Mouse (Mus musculus) intestine, embryonic 15.5 days (tissue): Measurements from ENCODE around the gene Camk2b. TPM values are rescaled to one million over a fixed set of nuclear protein-coding genes. Genes with fewer than 3 reads are reported as not detected.

Experiments
- ATAC-seq: fragments of 200-750 bp; cut with Nextera tagmentation; 2 replicates; pipeline ENCODE4 v1.8.0; 2017; ENCODE audit warnings: moderate TSS enrichment, moderate library complexity
- H3K27ac ChIP-seq: fragments of 300-500 bp; sonication (generic); 2 replicates; pipeline ENCODE4 v1.5.1; 2015; ENCODE audit warnings: mild to moderate bottlenecking, inconsistent platforms
- H3K27me3 ChIP-seq: fragments of 300-500 bp; sonication (generic); replicated peaks from 2 replicates; pipeline ENCODE4 v1.6.1; 2015; ENCODE audit warnings: inconsistent platforms
- H3K36me3 ChIP-seq: fragments of 300-500 bp; sonication (generic); 2 replicates; pipeline ENCODE4 v1.6.1; 2015; ENCODE audit warnings: inconsistent platforms
- H3K4me1 ChIP-seq: fragments of 300-500 bp; sonication (generic); replicated peaks from 2 replicates; pipeline ENCODE4 v1.6.1; 2015; ENCODE audit warnings: inconsistent platforms
- H3K4me2 ChIP-seq: fragments of 300-500 bp; sonication (generic); replicated peaks from 2 replicates; pipeline ENCODE4 v1.6.1; 2015; ENCODE audit warnings: mild to moderate bottlenecking, inconsistent platforms
- H3K4me3 ChIP-seq: fragments of 300-500 bp; sonication (generic); replicated peaks from 2 replicates; pipeline ENCODE4 v1.5.1; 2015; ENCODE audit warnings: inconsistent platforms
- H3K9ac ChIP-seq: fragments of 300-500 bp; sonication (generic); 2 replicates; pipeline ENCODE4 v1.6.1; 2015; ENCODE audit warnings: inconsistent platforms
- H3K9me3 ChIP-seq: fragments of 300-500 bp; sonication (generic); 2 replicates; pipeline ENCODE4 v1.6.1; 2016; ENCODE audit warnings: inconsistent platforms
- WGBS: fragments of 180-500 bp; shearing (Covaris S2); methylation state at CpG from one replicate; pipeline ENCODE4 v1.1.7; 2015; 5-methylcytosine and 5-hydroxymethylcytosine counted together
- polyA plus RNA-seq: library from polyadenylated mRNA; unstranded; fragments of >200 nt; fragmentation: Nextera tagmentation; extraction: Ambion mirVana; gene quantifications from 2 replicates; pipeline ENCODE4 v1.2.1, GENCODE M21; 2015

Camk2b gene
- polyA plus RNA-seq, 1 experiment from 2014 or later: 5.3 TPM

DNA sequence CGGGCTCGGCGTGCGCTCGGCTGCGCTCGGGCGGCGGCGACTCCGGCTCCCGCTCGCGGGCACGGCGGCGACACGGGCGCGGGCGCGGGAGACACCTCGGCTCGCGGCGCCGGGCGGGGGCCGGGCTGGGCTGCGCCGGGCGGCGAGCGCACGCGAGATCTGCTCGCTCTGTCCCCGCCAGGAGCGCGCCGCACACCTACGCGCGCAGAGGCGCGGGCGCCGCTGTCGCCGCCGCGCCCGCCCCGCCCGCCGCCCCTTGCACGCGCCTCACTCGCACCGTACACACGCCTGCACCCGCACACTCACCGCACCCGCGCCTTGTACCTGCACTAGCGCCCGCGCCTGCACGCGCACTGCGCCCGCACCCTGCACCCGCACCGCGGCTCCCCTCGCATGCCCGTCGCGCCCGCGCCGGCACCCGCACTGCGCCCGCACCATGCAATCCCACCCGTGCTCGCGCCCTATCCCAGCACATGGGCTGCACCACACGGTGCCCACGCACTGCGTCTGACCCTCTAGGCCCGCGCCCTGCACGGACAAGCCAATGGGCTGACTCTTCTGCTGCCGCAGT, 526 bp downstream of the Camk2b start:
- Histone ChIP-seq H3K4me3 (peak overlapping the region; percentile 52), H3K27ac (no peak overlapping the region), H3K9ac (peak overlapping the region; percentile 37), H3K4me2 (peak overlapping the region; percentile 93), H3K4me1 (peaks cover 10% of the 10 kb centered on the region; the same call in 1 of the 2 replicates), H3K36me3 (no peaks in the 10 kb centered on the region), H3K9me3 (no peaks in the 10 kb centered on the region), H3K27me3 (peaks cover 76% of the 10 kb centered on the region)
- ATAC-seq: peak; percentile 64
- WGBS: under 1% methylated on average over 83 of the region's 95 CpGs

DNA sequence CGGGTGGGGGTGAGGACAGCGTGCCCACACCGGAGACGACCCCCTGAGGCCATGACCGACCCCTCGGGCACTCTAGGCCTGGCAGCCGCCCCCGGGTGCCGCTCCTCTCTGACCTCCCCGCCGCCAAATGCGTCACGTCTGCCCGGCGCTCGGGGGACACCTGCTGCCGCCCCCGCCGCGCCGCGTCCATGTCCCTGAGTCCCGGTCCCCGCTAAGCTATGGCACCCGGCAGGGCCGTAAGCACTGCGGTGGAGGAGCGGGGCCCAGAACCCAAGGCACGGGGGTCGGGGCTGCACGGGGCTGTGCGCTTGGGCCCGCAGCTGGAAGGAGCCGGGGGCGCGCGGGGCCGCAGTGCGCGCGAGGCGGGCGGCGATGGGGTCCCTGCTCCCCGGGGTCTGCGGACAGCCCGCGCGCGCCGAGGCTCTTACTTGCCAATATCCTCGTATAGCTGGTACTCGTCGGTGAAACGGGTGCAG, 1.1 kb downstream of the Camk2b start:
- Histone ChIP-seq H3K27ac (no peak overlapping the region), H3K9ac (peak overlapping the region; percentile 37), H3K27me3 (peaks cover 72% of the 10 kb centered on the region), H3K4me1 (peaks cover 10% of the 10 kb centered on the region; the same call in 1 of the 2 replicates), H3K36me3 (no peaks in the 10 kb centered on the region), H3K4me2 (peak overlapping the region; percentile 93), H3K9me3 (no peaks in the 10 kb centered on the region), H3K4me3 (peak overlapping the region; percentile 52)
- WGBS: under 1% methylated on average over 55 of the region's 55 CpGs
- peak; percentile 18; the same call in 1 of the 2 replicates for ATAC-seq

- 5% methylated on average over 30 of the region's 30 CpGs for WGBS
- H3K36me3 ChIP-seq: no peaks in the 10 kb centered on the region
- peak overlapping the region; percentile 37 for H3K9ac ChIP-seq
Observed at GRCm38 (mm10) chr11:6064215-6065045, 1.7 kb downstream of the Camk2b start.

GRCm38 (mm10) chr11:6063501-6064214, 2.5 kb downstream of the Camk2b start:
- WGBS: 40% methylated on average over 17 of the region's 17 CpGs
- H3K9ac ChIP-seq: no peak overlapping the region
- no peak overlapping the region for H3K4me3 ChIP-seq
- H3K4me2 ChIP-seq: peak overlapping the region; percentile 93
- no peak for ATAC-seq
- no peaks in the 10 kb centered on the region for H3K9me3 ChIP-seq
- H3K36me3 ChIP-seq: no peaks in the 10 kb centered on the region
- H3K27me3 ChIP-seq: peaks cover 62% of the 10 kb centered on the region
- peaks cover 10% of the 10 kb centered on the region; the same call in 1 of the 2 replicates for H3K4me1 ChIP-seq
- no peak overlapping the region for H3K27ac ChIP-seq

More at GRCm38 (mm10) chr11:6064215-6065045, 1.7 kb downstream of the Camk2b start:
- H3K9me3 ChIP-seq: no peaks in the 10 kb centered on the region
- peak overlapping the region; percentile 52 for H3K4me3 ChIP-seq
- no peak overlapping the region for H3K27ac ChIP-seq
- peaks cover 10% of the 10 kb centered on the region; the same call in 1 of the 2 replicates for H3K4me1 ChIP-seq
- H3K4me2 ChIP-seq: peak overlapping the region; percentile 93
- H3K27me3 ChIP-seq: peaks cover 69% of the 10 kb centered on the region
- no peak for ATAC-seq

GRCm38 (mm10) chr11:6063065-6063464, 3.1 kb downstream of the Camk2b start:
- Histone ChIP-seq H3K27me3 (peaks cover 58% of the 10 kb centered on the region), H3K9me3 (no peaks in the 10 kb centered on the region), H3K36me3 (no peaks in the 10 kb centered on the region), H3K4me1 (peaks cover 10% of the 10 kb centered on the region; the same call in 1 of the 2 replicates), H3K9ac (no peak overlapping the region), H3K4me2 (no peak overlapping the region), H3K4me3 (no peak overlapping the region), H3K27ac (no peak overlapping the region)
- WGBS: 84% methylated on average over 7 of the region's 7 CpGs
- no peak for ATAC-seq

DNA sequence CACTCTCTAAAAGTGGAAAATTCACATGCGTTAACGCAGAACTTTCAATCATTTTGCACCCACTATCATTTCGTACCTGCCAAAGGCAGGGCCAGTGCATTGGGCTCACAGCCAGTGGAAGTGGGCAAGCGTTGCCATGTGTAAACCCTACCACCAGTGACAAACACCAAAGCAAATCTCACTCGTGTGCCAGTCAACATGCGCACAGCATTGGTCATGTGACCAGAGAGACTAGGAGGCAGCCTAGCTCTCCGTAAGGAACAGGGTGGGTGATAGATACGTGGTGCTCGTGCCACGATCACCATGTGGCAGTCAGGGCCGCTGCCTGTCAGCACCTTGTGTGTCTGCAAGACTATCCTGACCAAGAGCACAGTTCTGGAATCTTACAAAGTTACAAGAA, 3.8 kb downstream of the Camk2b start:
- WGBS: 89% methylated on average over 11 of the region's 11 CpGs
- no peak overlapping the region for H3K4me3 ChIP-seq
- no peaks in the 10 kb centered on the region for H3K9me3 ChIP-seq
- no peak overlapping the region for H3K4me2 ChIP-seq
- no peaks in the 10 kb centered on the region for H3K36me3 ChIP-seq
- H3K27me3 ChIP-seq: peaks cover 50% of the 10 kb centered on the region
- ATAC-seq: no peak
- no peak overlapping the region for H3K27ac ChIP-seq
- H3K9ac ChIP-seq: no peak overlapping the region
- H3K4me1 ChIP-seq: peaks cover 10% of the 10 kb centered on the region; the same call in 1 of the 2 replicates

DNA sequence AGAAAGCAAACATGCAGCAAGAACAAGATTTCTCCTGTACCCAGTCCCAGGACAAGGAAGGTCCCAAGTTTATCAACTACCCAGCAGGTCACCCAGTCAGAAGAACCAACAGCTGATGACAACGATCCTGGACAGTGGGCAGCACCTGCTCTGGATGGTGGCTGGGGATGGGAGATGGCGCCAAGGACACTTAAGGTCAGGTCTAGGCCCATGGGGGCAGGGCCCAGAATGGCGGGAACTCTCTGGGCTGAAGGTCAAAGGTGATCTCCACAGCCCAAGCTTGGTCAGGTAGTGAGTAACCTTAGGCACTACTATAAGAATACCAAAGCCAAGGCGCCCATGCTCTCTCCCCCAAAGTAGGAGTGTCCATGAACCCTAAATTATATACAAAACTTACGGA, 4.3 kb downstream of the Camk2b start:
- Histone ChIP-seq H3K36me3 (no peaks in the 10 kb centered on the region), H3K4me1 (peaks cover 10% of the 10 kb centered on the region; the same call in 1 of the 2 replicates), H3K9me3 (no peaks in the 10 kb centered on the region), H3K27me3 (peaks cover 46% of the 10 kb centered on the region), H3K4me2 (no peak overlapping the region), H3K4me3 (no peak overlapping the region), H3K27ac (no peak overlapping the region), H3K9ac (no peak overlapping the region)
- WGBS: 75% methylated on average over 5 of the region's 5 CpGs
- no peak for ATAC-seq

DNA sequence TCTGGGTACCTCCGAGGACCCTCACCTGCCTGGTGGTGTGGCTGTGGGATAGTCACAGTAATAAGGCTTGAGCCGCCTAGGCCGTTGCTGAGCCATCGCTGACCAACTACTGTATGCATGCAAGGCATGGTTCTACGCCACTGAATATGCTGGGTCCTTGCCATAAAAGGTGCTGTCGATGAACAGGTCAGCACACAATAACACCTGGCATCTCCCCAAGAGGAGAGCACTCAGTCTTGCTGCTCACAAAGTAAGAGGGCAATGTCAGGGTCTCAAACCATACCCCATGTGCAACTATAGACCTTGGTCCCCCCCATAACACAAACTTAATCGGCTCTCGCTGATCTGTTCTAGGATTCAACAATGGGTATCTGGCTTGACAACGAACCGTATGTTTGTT, 7.0 kb downstream of the Camk2b start:
- peaks cover 18% of the 10 kb centered on the region for H3K27me3 ChIP-seq
- no peak overlapping the region for H3K4me2 ChIP-seq
- no peak overlapping the region for H3K27ac ChIP-seq
- ATAC-seq: no peak
- no peaks in the 10 kb centered on the region for H3K9me3 ChIP-seq
- no peaks in the 10 kb centered on the region for H3K36me3 ChIP-seq
- WGBS: 92% methylated on average over 10 of the region's 10 CpGs
- no peak overlapping the region for H3K4me3 ChIP-seq
- H3K4me1 ChIP-seq: 0 out of 2 replicates have a peak, but pooled peaks cover 2% of the 10 kb centered on the region
- no peak overlapping the region for H3K9ac ChIP-seq

DNA sequence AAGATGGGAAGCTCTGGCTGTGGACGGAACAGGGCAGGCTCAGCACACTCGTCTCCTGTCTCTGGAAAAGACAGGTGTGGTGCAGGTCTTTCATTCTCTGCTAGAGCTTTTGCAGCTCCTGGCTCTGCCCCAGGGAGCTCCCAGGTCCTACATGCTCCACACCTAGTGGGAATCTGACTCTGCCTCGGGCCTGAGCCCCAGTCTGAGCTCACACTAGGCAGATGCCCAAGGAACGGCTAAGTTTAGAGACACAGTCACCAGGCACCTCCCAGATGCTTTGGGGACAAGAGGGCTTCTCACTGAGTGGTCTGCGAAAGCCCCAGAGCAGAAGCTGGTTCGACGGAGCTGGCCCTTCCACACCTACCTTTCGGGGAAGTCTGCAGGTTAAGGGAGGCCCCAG, 12.8 kb downstream of the Camk2b start:
- Histone ChIP-seq H3K27me3 (0 out of 2 replicates have a peak, but pooled peaks cover 3% of the 10 kb centered on the region), H3K36me3 (no peaks in the 10 kb centered on the region), H3K4me1 (no peaks in the 10 kb centered on the region), H3K9me3 (no peaks in the 10 kb centered on the region), H3K27ac (no peak overlapping the region), H3K4me3 (no peak overlapping the region), H3K9ac (no peak overlapping the region), H3K4me2 (no peak overlapping the region)
- no peak for ATAC-seq
- 83% methylated on average over 8 of the region's 8 CpGs for WGBS

GRCm38 (mm10) chr11:6050066-6050560, 16.0 kb downstream of the Camk2b start:
- H3K27me3 ChIP-seq: 0 out of 2 replicates have a peak, but pooled peaks cover 3% of the 10 kb centered on the region
- no peaks in the 10 kb centered on the region for H3K9me3 ChIP-seq
- no peak overlapping the region for H3K9ac ChIP-seq
- H3K4me2 ChIP-seq: no peak overlapping the region
- H3K4me3 ChIP-seq: no peak overlapping the region
- H3K4me1 ChIP-seq: no peaks in the 10 kb centered on the region
- no peaks in the 10 kb centered on the region for H3K36me3 ChIP-seq
- WGBS: 81% methylated on average over 4 of the region's 4 CpGs
- no peak for ATAC-seq
- no peak overlapping the region for H3K27ac ChIP-seq

DNA sequence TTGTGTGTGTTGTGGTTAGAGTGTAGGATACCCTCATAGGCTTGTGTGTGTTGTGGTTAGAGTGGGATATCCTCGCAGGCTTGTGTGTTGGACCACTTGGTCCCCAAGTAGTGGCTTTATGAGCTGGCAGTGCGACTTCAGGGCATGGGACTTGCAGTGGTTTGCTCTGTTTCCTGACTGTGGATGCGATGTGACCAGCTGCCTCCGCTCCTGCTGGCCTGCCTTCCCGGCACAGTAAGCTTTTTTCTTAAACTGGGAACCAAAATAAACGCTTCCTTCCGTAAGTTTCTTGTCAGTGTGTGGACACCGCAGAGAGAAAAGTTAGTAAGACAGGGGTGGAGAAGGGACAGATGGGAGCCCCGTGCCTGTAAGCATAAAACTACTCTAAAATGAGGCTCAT, 18.0 kb downstream of the Camk2b start:
- WGBS: 70% methylated on average over 9 of the region's 9 CpGs
- ATAC-seq: no peak
- H3K9ac ChIP-seq: no peak overlapping the region
- no peaks in the 10 kb centered on the region for H3K36me3 ChIP-seq
- H3K4me2 ChIP-seq: no peak overlapping the region
- H3K27ac ChIP-seq: no peak overlapping the region
- H3K27me3 ChIP-seq: 0 out of 2 replicates have a peak, but pooled peaks cover 3% of the 10 kb centered on the region
- H3K4me3 ChIP-seq: no peak overlapping the region
- H3K9me3 ChIP-seq: no peaks in the 10 kb centered on the region
- no peaks in the 10 kb centered on the region for H3K4me1 ChIP-seq

DNA sequence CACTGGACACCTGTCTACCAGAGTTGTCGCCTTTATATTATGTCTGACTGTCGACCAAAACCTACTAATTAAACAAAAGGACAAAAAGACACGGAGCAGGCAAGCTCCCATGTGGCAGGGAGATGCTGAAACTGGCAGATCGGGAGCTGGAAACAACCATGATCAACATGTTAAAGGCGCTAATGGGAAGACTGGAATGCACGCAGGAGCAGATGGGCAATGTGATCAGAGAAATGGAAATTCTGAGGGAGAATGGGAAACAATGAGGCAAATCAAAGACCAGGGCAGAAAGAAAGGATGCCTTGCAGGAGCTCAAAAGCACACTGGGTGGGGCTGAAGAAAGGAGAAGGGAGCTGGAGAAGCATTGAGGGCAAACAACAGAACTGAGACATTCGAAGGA, 27.2 kb downstream of the Camk2b start:
- H3K4me1 ChIP-seq: no peaks in the 10 kb centered on the region
- no peak overlapping the region for H3K27ac ChIP-seq
- no peak overlapping the region for H3K9ac ChIP-seq
- no peak for ATAC-seq
- no peak overlapping the region for H3K4me2 ChIP-seq
- H3K27me3 ChIP-seq: no peaks in the 10 kb centered on the region
- 70% methylated on average over 7 of the region's 7 CpGs for WGBS
- H3K9me3 ChIP-seq: no peaks in the 10 kb centered on the region
- H3K4me3 ChIP-seq: no peak overlapping the region
- no peaks in the 10 kb centered on the region for H3K36me3 ChIP-seq
